Mouse (Mus musculus) urinary bladder, adult 18-20 months (tissue): ENCODE measurements around the gene Nhsl1.

ENCODE experiments used
- DNase-seq, 2 experiments: peaks; one replicate each; pipeline ENCODE4 v3.0.0; 2022; ENCODE audit warnings: low spot score in 2 of 2, mixed read lengths in 2 of 2

The Nhsl1 gene

GRCm38 (mm10) chr10:18484731-18485130, 165.9 kb downstream of the Nhsl1 start:
- DNase-seq, result no peak

- DNase-seq, result no peak
These were observed 169.5 kb downstream of the Nhsl1 start for GRCm38 (mm10) chr10:18488239-18488803.

GRCm38 (mm10) chr10:18489936-18490335, 171.2 kb downstream of the Nhsl1 start:
- DNase-seq, result no peak

- no peak for DNase-seq
These were observed 173.2 kb downstream of the Nhsl1 start for GRCm38 (mm10) chr10:18491952-18492351.

- DNase-seq, result no peak
These were observed 174.5 kb downstream of the Nhsl1 start for GRCm38 (mm10) chr10:18493010-18493894.

- no peak for DNase-seq
These were observed 175.5 kb downstream of the Nhsl1 start for GRCm38 (mm10) chr10:18494249-18494648.

- DNase-seq, result no peak
These were observed 178.3 kb downstream of the Nhsl1 start for GRCm38 (mm10) chr10:18497066-18497465.

- DNase-seq, result no peak
These were observed 183.2 kb downstream of the Nhsl1 start for GRCm38 (mm10) chr10:18501997-18502396.

- DNase-seq, result no peak
These were observed 186.9 kb downstream of the Nhsl1 start for GRCm38 (mm10) chr10:18505690-18506089.

GRCm38 (mm10) chr10:18506501-18506946, 187.7 kb downstream of the Nhsl1 start:
- no peak for DNase-seq

GRCm38 (mm10) chr10:18507869-18508473, 189.2 kb downstream of the Nhsl1 start:
- DNase-seq, result no peak

GRCm38 (mm10) chr10:18508586-18508985, 189.8 kb downstream of the Nhsl1 start:
- DNase-seq, result peak in 1 of 2 experiments; percentile 32

GRCm38 (mm10) chr10:18510663-18511062, 191.9 kb downstream of the Nhsl1 start:
- no peak for DNase-seq

GRCm38 (mm10) chr10:18511496-18511895, 192.7 kb downstream of the Nhsl1 start:
- DNase-seq, result no peak

- DNase-seq, result no peak
These were observed 203.8 kb downstream of the Nhsl1 start for GRCm38 (mm10) chr10:18522556-18522955.

GRCm38 (mm10) chr10:18525311-18525710, 206.5 kb downstream of the Nhsl1 start:
- no peak for DNase-seq

- no peak for DNase-seq
These were observed 206.9 kb downstream of the Nhsl1 start for GRCm38 (mm10) chr10:18525726-18526125.

- no peak for DNase-seq
These were observed 207.5 kb downstream of the Nhsl1 start for GRCm38 (mm10) chr10:18526184-18526850.

- no peak for DNase-seq
These were observed 208.3 kb downstream of the Nhsl1 start for GRCm38 (mm10) chr10:18526851-18527675.

GRCm38 (mm10) chr10:18527766-18528165, 209.0 kb downstream of the Nhsl1 start:
- DNase-seq, result no peak

- DNase-seq, result no peak
These were observed 209.7 kb downstream of the Nhsl1 start for GRCm38 (mm10) chr10:18528475-18528874.
